Mouse (Mus musculus): Measurements from ENCODE around the gene Ros1.

The Ros1 gene

GRCm38 (mm10) chr10:52023213-52024052, 171.6 kb downstream of the Ros1 start:
- TF ChIP-seq CTCF (conservative IDR thresholded peaks at IDR 0.05; ENCODE audit: low read length) (no peak), NANOG (IDR thresholded peaks at IDR 0.05; ENCODE audit: borderline replicate concordance, low read length) (no peak), POU5F1 (IDR thresholded peaks at IDR 0.05; ENCODE audit: borderline replicate concordance, low read length) (no peak)
- peak overlapping the region; percentile 76; the same call in 1 of the 2 replicates for H3K4me3 ChIP-seq (replicated peaks; ENCODE audit: low read length)

GRCm38 (mm10) chr10:52022413-52023212, 172.4 kb downstream of the Ros1 start, which contains the start of gene Vgll2:
Gene Vgll2 (plus strand): TSS chr10:52022502.
- H3K27me3 ChIP-seq (ENCODE audit: insufficient read depth, low read length) = peaks cover 83% of the 10 kb centered on the region
- TF ChIP-seq NANOG (IDR thresholded peaks at IDR 0.05; ENCODE audit: borderline replicate concordance, low read length) (no peak), CTCF (conservative IDR thresholded peaks at IDR 0.05; ENCODE audit: low read length) (no peak), POU5F1 (IDR thresholded peaks at IDR 0.05; ENCODE audit: borderline replicate concordance, low read length) (no peak)
- peak within 1 kb of the TSS; percentile 76 for H3K4me3 ChIP-seq (replicated peaks; ENCODE audit: low read length)
- 0 out of 2 replicates have a peak, but pooled peaks cover 3% of the 10 kb centered on the region for H3K9me3 ChIP-seq (ENCODE audit: low read length)
- H3K36me3 ChIP-seq (ENCODE audit: insufficient read depth, low read length) = no peaks in the 10 kb centered on the region
- H3K4me1 ChIP-seq (replicated peaks; ENCODE audit: low read depth, low read length) = peaks cover 17% of the 10 kb centered on the region

More at GRCm38 (mm10) chr10:52023213-52024052, 171.6 kb downstream of the Ros1 start:
- Histone ChIP-seq H3K4me1 (replicated peaks; ENCODE audit: low read depth, low read length) (peaks cover 23% of the 10 kb centered on the region), H3K27me3 (ENCODE audit: insufficient read depth, low read length) (peaks cover 91% of the 10 kb centered on the region), H3K9me3 (ENCODE audit: low read length) (0 out of 2 replicates have a peak, but pooled peaks cover 3% of the 10 kb centered on the region), H3K36me3 (ENCODE audit: insufficient read depth, low read length) (no peaks in the 10 kb centered on the region)

GRCm38 (mm10) chr10:52021736-52022394, 173.2 kb downstream of the Ros1 start:
- Histone ChIP-seq H3K27me3 (ENCODE audit: insufficient read depth, low read length) (peaks cover 75% of the 10 kb centered on the region), H3K4me1 (replicated peaks; ENCODE audit: low read depth, low read length) (peaks cover 17% of the 10 kb centered on the region), H3K36me3 (ENCODE audit: insufficient read depth, low read length) (no peaks in the 10 kb centered on the region), H3K9me3 (ENCODE audit: low read length) (0 out of 2 replicates have a peak, but pooled peaks cover 3% of the 10 kb centered on the region), H3K4me3 (replicated peaks; ENCODE audit: low read length) (peak overlapping the region; percentile 76)
- TF ChIP-seq CTCF (conservative IDR thresholded peaks at IDR 0.05; ENCODE audit: low read length) (no peak), POU5F1 (IDR thresholded peaks at IDR 0.05; ENCODE audit: borderline replicate concordance, low read length) (no peak), NANOG (IDR thresholded peaks at IDR 0.05; ENCODE audit: borderline replicate concordance, low read length) (no peak)

GRCm38 (mm10) chr10:52021231-52021630, 173.8 kb downstream of the Ros1 start:
- no peaks in the 10 kb centered on the region for H3K36me3 ChIP-seq (ENCODE audit: insufficient read depth, low read length)
- TF ChIP-seq POU5F1 (IDR thresholded peaks at IDR 0.05; ENCODE audit: borderline replicate concordance, low read length) = no peak
- 0 out of 2 replicates have a peak, but pooled peaks cover 3% of the 10 kb centered on the region for H3K9me3 ChIP-seq (ENCODE audit: low read length)
- peaks cover 17% of the 10 kb centered on the region for H3K4me1 ChIP-seq (replicated peaks; ENCODE audit: low read depth, low read length)
- H3K27me3 ChIP-seq (ENCODE audit: insufficient read depth, low read length) = peaks cover 71% of the 10 kb centered on the region
- H3K4me3 ChIP-seq (replicated peaks; ENCODE audit: low read length) = no peak overlapping the region

GRCm38 (mm10) chr10:52018471-52018870, 176.6 kb downstream of the Ros1 start:
- no peak overlapping the region for H3K4me3 ChIP-seq (replicated peaks; ENCODE audit: low read length)
- TF ChIP-seq POU5F1 (IDR thresholded peaks at IDR 0.05; ENCODE audit: borderline replicate concordance, low read length) (no peak), NANOG (IDR thresholded peaks at IDR 0.05; ENCODE audit: borderline replicate concordance, low read length) (no peak), CTCF (conservative IDR thresholded peaks at IDR 0.05; ENCODE audit: low read length) (no peak)
- H3K9me3 ChIP-seq (ENCODE audit: low read length) = no peaks in the 10 kb centered on the region
- peaks cover 17% of the 10 kb centered on the region for H3K4me1 ChIP-seq (replicated peaks; ENCODE audit: low read depth, low read length)
- H3K27me3 ChIP-seq (ENCODE audit: insufficient read depth, low read length) = peaks cover 43% of the 10 kb centered on the region
- H3K36me3 ChIP-seq (ENCODE audit: insufficient read depth, low read length) = no peaks in the 10 kb centered on the region

Measured in E14TG2a.4 (cell line).